Mouse (Mus musculus) sigmoid colon, adult 10 weeks (tissue): ENCODE results near the gene Mospd1. TPM values are rescaled to one million over a fixed set of nuclear protein-coding genes. Genes with fewer than 3 reads are reported as not detected.

ENCODE experiments used
- polyA plus RNA-seq: library from polyadenylated mRNA; stranded (reverse); fragments of 350-450 nt; fragmentation: Illumina TruSeq; extraction: RNeasy Lipid Tissue Mini Kit (QIAGEN cat#74804); gene quantifications from one replicate; pipeline ENCODE4 v1.2.3, GENCODE M21; 2014; ENCODE audit warnings: low read depth, low replicate concordance

The Mospd1 gene
- 99.9 TPM for polyA plus RNA-seq

DNA sequence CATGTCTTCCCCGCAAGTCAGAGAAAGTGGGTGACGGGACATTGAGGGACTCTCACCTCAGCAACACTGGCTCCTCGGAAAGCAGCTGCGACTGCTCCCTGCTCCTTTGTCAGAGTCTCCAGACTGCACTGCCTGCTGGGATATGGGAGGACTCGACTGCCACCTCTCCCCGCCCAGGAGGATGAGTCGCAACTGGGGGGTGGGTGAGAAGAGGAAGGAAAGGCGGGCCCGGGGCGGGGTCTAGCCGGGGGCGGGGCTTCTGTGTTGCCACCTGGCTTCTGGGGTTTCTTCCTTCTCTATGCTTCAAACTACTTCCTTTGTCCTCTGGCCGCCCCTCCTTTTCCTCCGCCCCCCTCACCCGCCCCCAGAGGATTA, at the start of gene Mospd1:
TSS of gene Mospd1 (minus strand) at position 137 of the 375 bp plus-strand sequence.

Other genes with a start within 250 kb of the Mospd1 start
- gene Plac1, start 130.4 kb downstream of the Mospd1 start, polyA plus RNA-seq: not detected
- 23.9 TPM for gene Fam122b, start 100.7 kb downstream of the Mospd1 start, polyA plus RNA-seq
- not detected for gene Fam122c, start 97.1 kb downstream of the Mospd1 start, polyA plus RNA-seq
- gene Etd, start 64.4 kb upstream of the Mospd1 start, polyA plus RNA-seq: not detected
- gene Rtl8c, start 237.5 kb upstream of the Mospd1 start, polyA plus RNA-seq: not detected
- not detected for gene Gm14597, start 238.5 kb upstream of the Mospd1 start, polyA plus RNA-seq